Mouse (Mus musculus): ENCODE data around the gene Serac1. TPM values are rescaled to one million over a fixed set of nuclear protein-coding genes. Genes with fewer than 3 reads are reported as not detected.
A peak's percentile ranks its signal among the peaks of the same experiment; 100 is the strongest.

The Serac1 gene
- polyA plus RNA-seq, 1 experiment from 2014 or later = 6.2 TPM

- ATAC-seq (ENCODE audit: insufficient number of reproducible peaks, low FRiP score, low TSS enrichment, low read depth) = 0 out of 2 replicates have a peak, but pooled peaks have one; percentile 37
- H3K27me3 ChIP-seq = no peaks in the 10 kb centered on the region
Observed at GRCm38 (mm10) chr17:6107015-6107601, 27.6 kb upstream of the Serac1 start.

DNA sequence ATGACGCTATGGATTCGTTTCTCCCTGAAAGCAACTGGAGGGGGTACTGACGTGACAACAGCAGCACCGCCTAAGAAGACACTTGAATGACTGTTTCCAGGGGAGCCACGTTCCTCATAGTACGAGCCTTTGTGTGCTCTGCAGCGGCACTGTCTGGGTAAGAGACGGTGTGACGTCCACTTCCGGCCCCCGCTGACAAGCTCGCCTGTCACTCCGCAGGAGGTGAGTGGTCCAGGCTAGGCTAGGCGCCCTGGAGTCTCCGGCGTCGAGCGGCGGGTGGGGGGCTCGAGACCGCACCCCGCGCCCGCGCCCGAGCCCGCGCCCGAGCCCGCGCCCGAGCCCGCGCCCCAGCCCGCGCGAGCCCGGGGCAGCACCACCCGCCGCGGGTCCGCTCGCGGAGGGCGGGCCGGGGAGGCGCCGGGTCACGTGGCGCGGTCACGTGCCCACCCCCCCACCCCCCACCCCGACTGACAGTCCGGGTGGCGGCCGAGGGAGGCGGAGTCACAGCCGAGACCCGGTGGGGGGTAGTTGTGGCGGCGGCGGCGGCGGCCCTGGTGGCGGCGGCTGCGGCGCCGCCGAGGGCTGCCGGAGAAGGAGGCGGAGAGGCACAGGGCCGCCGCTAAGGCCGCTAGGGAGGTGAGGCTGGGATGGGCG lies 26.9 kb upstream of the Serac1 start, which contains the start of gene Tulp4:
TSS of gene Tulp4 (plus strand) at position 77 of the 654 bp plus-strand sequence.
- Histone ChIP-seq H3K27me3 (no peaks in the 10 kb centered on the region), H3K9ac (peak within 1 kb of the TSS; percentile 94), H3K9me3 (no peaks in the 10 kb centered on the region), H3K36me3 (0 out of 2 replicates have a peak, but pooled peaks cover 9% of the 10 kb centered on the region), H3K4me3 (peak within 1 kb of the TSS; percentile 91), H3K4me2 (peak within 1 kb of the TSS; percentile 67), H3K27ac (peak within 1 kb of the TSS; percentile 95), H3K4me1 (peaks cover 18% of the 10 kb centered on the region)
- under 1% methylated on average over 50 of the region's 76 CpGs for WGBS
- peak; percentile 93 for ATAC-seq (ENCODE audit: insufficient number of reproducible peaks, low FRiP score, low TSS enrichment, low read depth)

More at GRCm38 (mm10) chr17:6107015-6107601, 27.6 kb upstream of the Serac1 start:
- Histone ChIP-seq H3K4me2 (peak overlapping the region; percentile 67), H3K9me3 (no peaks in the 10 kb centered on the region), H3K36me3 (0 out of 2 replicates have a peak, but pooled peaks cover 9% of the 10 kb centered on the region), H3K4me1 (peaks cover 18% of the 10 kb centered on the region), H3K9ac (peak overlapping the region; percentile 94), H3K27ac (peak overlapping the region; percentile 95), H3K4me3 (peak overlapping the region; percentile 91)
- under 1% methylated on average over 45 of the region's 50 CpGs for WGBS

GRCm38 (mm10) chr17:6103566-6103965 lies 24.0 kb upstream of the Serac1 start:
- Histone ChIP-seq H3K27me3 (no peaks in the 10 kb centered on the region), H3K4me1 (peaks cover 12% of the 10 kb centered on the region), H3K4me2 (no peak overlapping the region), H3K4me3 (no peak overlapping the region), H3K27ac (no peak overlapping the region), H3K36me3 (no peaks in the 10 kb centered on the region), H3K9me3 (no peaks in the 10 kb centered on the region), H3K9ac (no peak overlapping the region)
- WGBS = 80% methylated on average over 6 of the region's 6 CpGs
- ATAC-seq (ENCODE audit: insufficient number of reproducible peaks, low FRiP score, low TSS enrichment, low read depth) = no peak

GRCm38 (mm10) chr17:6102287-6102686 lies 22.7 kb upstream of the Serac1 start:
- Histone ChIP-seq H3K4me1 (no peaks in the 10 kb centered on the region), H3K9me3 (no peaks in the 10 kb centered on the region), H3K27me3 (no peaks in the 10 kb centered on the region), H3K27ac (no peak overlapping the region), H3K9ac (no peak overlapping the region), H3K36me3 (no peaks in the 10 kb centered on the region), H3K4me3 (no peak overlapping the region), H3K4me2 (no peak overlapping the region)
- 84% methylated on average over 3 of the region's 3 CpGs for WGBS
- no peak for ATAC-seq (ENCODE audit: insufficient number of reproducible peaks, low FRiP score, low TSS enrichment, low read depth)

DNA sequence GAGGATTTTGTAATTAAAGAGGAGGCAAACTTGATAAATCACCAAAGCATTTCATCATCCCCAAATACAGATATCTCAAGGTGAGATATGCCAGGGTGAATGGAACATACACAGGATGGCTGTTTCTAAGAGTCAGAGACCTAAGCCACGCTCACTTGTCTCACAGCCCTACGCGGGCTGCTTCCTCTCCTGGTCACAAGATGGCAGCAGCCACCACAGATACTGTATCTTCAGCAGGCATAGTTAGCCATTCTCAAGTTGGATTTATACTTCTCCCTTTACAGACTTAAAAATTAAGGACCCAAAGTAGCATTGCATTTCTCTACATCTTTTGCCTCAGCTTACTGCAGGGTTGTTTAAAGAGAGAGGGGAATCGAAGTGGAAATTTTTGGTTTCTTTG lies 18.3 kb upstream of the Serac1 start:
- no peaks in the 10 kb centered on the region for H3K4me1 ChIP-seq
- 25% methylated on average over 4 of the region's 4 CpGs for WGBS
- H3K27ac ChIP-seq = no peak overlapping the region
- H3K27me3 ChIP-seq = no peaks in the 10 kb centered on the region
- H3K4me3 ChIP-seq = no peak overlapping the region
- ATAC-seq (ENCODE audit: insufficient number of reproducible peaks, low FRiP score, low TSS enrichment, low read depth) = no peak
- no peak overlapping the region for H3K4me2 ChIP-seq
- no peak overlapping the region for H3K9ac ChIP-seq
- no peaks in the 10 kb centered on the region for H3K36me3 ChIP-seq
- no peaks in the 10 kb centered on the region for H3K9me3 ChIP-seq

DNA sequence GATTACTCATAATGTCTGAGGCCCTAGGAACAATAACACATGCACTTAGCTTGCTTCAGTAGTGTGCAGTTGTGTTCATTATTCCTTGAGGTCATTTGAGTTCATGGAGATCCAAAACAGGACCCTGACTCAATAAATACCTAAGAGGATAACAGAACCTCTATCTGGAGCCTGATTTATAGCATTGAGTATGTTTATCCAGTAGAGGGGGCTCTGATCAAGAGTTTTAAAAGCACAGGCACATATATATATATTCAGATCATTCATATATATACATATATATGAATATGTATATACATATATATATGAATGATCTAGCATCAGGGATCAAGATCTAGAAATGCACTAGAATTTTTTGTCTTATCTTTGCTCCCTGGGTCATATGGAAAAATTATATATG lies 16.0 kb upstream of the Serac1 start:
- Histone ChIP-seq H3K27ac (no peak overlapping the region), H3K4me2 (no peak overlapping the region), H3K9me3 (no peaks in the 10 kb centered on the region), H3K9ac (no peak overlapping the region), H3K36me3 (peaks cover 9% of the 10 kb centered on the region; the same call in 1 of the 2 replicates), H3K27me3 (no peaks in the 10 kb centered on the region), H3K4me1 (no peaks in the 10 kb centered on the region), H3K4me3 (no peak overlapping the region)
- no peak for ATAC-seq (ENCODE audit: insufficient number of reproducible peaks, low FRiP score, low TSS enrichment, low read depth)

DNA sequence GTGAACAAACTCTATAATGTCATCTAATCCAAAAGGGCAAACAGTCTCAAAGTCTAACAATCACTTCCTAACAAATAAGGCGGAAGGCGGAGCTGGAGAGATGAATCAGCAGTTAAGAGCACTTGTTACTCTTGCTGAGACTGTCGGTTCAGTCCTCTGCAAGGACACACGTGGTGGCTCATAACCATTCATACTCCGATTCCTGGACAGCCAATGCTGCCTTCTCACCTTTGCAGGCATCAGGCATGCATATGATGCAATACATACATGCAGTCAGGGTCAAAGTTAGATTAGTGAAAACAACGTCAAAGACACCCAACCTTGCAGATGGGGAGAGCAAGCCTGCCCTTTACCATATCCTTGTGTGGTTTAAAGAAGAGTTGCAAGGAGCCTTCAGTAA lies 12.1 kb upstream of the Serac1 start:
- Histone ChIP-seq H3K4me2 (no peak overlapping the region), H3K27ac (no peak overlapping the region), H3K4me3 (no peak overlapping the region), H3K9ac (no peak overlapping the region), H3K36me3 (peaks cover 21% of the 10 kb centered on the region), H3K4me1 (no peaks in the 10 kb centered on the region), H3K27me3 (no peaks in the 10 kb centered on the region), H3K9me3 (no peaks in the 10 kb centered on the region)
- WGBS = 88% methylated on average over 6 of the region's 6 CpGs
- no peak for ATAC-seq (ENCODE audit: insufficient number of reproducible peaks, low FRiP score, low TSS enrichment, low read depth)

DNA sequence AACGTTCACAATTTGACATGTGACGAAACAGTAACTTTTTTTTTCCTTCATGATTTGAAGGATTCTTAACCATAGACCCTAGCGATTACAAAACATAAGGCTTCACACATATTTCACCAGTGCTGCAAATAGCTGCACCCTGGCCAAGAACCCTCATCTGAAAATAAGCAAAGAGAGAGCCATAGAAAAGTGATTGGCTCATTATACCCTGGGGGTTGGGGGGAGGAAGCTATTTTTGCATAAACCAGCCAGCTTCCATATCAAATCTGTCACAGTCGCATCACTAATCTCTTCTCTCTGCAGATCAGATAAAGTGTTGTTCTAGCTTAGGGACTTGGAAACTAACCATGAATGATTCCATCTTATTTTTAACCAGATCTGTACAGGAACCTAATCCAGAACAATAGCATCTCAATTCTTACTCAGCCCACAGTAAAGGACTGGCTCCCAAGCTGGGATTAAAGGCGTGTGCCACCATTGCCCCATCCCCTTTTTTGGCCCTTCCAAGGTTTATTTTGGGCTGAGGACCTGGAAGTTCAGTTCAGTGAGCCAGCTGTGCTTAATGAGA lies 3.9 kb upstream of the Serac1 start:
- Histone ChIP-seq H3K9ac (no peak overlapping the region), H3K4me3 (no peak overlapping the region), H3K4me1 (peaks cover 14% of the 10 kb centered on the region; the same call in 1 of the 2 replicates), H3K27ac (no peak overlapping the region), H3K36me3 (peaks cover 41% of the 10 kb centered on the region), H3K27me3 (no peaks in the 10 kb centered on the region), H3K9me3 (no peaks in the 10 kb centered on the region), H3K4me2 (no peak overlapping the region)
- no peak for ATAC-seq (ENCODE audit: insufficient number of reproducible peaks, low FRiP score, low TSS enrichment, low read depth)
- WGBS = 91% methylated on average over 5 of the region's 5 CpGs

- ATAC-seq (ENCODE audit: insufficient number of reproducible peaks, low FRiP score, low TSS enrichment, low read depth) = no peak
- no peaks in the 10 kb centered on the region for H3K9me3 ChIP-seq
- no peaks in the 10 kb centered on the region for H3K27me3 ChIP-seq
- 30% methylated on average over 7 of the region's 7 CpGs for WGBS
- no peak overlapping the region for H3K4me2 ChIP-seq
- H3K4me1 ChIP-seq = 0 out of 2 replicates have a peak, but pooled peaks cover 2% of the 10 kb centered on the region
- no peak overlapping the region for H3K4me3 ChIP-seq
- H3K36me3 ChIP-seq = peaks cover 32% of the 10 kb centered on the region
- no peak overlapping the region for H3K9ac ChIP-seq
- H3K27ac ChIP-seq = no peak overlapping the region
Observed at GRCm38 (mm10) chr17:6073405-6073804, 6.1 kb downstream of the Serac1 start.

- no peak for ATAC-seq (ENCODE audit: insufficient number of reproducible peaks, low FRiP score, low TSS enrichment, low read depth)
- peaks cover 58% of the 10 kb centered on the region for H3K36me3 ChIP-seq
Observed at GRCm38 (mm10) chr17:6069866-6070265, 9.7 kb downstream of the Serac1 start.

DNA sequence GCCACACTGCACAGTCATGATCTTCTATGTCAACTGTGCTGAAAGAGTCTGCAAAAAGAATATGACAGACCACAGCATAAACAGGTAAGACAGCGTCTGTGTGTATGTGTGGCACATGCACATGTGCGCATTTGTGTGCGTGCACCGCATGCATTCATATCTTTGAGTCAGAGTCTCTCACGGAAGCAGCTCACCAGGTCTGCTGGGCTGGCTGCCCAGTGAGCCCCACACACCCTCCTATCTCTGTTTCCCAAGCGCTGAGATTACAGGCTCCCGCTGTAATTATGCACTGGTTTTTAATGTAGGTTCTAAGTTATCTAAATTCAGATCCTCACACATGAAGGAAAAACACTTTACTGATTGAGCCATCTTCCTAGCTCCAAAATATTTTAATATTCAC lies 11.9 kb downstream of the Serac1 start:
- Histone ChIP-seq H3K9ac (no peak overlapping the region), H3K4me1 (no peaks in the 10 kb centered on the region), H3K4me2 (no peak overlapping the region), H3K27me3 (no peaks in the 10 kb centered on the region), H3K4me3 (no peak overlapping the region), H3K36me3 (peaks cover 59% of the 10 kb centered on the region), H3K9me3 (no peaks in the 10 kb centered on the region), H3K27ac (no peak overlapping the region)
- no peak for ATAC-seq (ENCODE audit: insufficient number of reproducible peaks, low FRiP score, low TSS enrichment, low read depth)
- WGBS = 92% methylated on average over 7 of the region's 7 CpGs

More at GRCm38 (mm10) chr17:6069866-6070265, 9.7 kb downstream of the Serac1 start:
- Histone ChIP-seq H3K4me3 (no peak overlapping the region), H3K4me1 (no peaks in the 10 kb centered on the region), H3K9ac (no peak overlapping the region), H3K27me3 (no peaks in the 10 kb centered on the region), H3K27ac (no peak overlapping the region), H3K4me2 (no peak overlapping the region), H3K9me3 (no peaks in the 10 kb centered on the region)
- 91% methylated on average over 6 of the region's 6 CpGs for WGBS

- Histone ChIP-seq H3K27ac (no peak overlapping the region), H3K9ac (no peak overlapping the region), H3K4me1 (no peaks in the 10 kb centered on the region), H3K4me3 (no peak overlapping the region), H3K4me2 (no peak overlapping the region), H3K27me3 (no peaks in the 10 kb centered on the region), H3K36me3 (peaks cover 54% of the 10 kb centered on the region), H3K9me3 (no peaks in the 10 kb centered on the region)
- no peak for ATAC-seq (ENCODE audit: insufficient number of reproducible peaks, low FRiP score, low TSS enrichment, low read depth)
- WGBS = 70% methylated on average over 2 of the region's 2 CpGs
Observed at GRCm38 (mm10) chr17:6066021-6066420, 13.5 kb downstream of the Serac1 start.
